Mouse (Mus musculus): ENCODE data around the gene Dspp.

Gene Dspp

DNA sequence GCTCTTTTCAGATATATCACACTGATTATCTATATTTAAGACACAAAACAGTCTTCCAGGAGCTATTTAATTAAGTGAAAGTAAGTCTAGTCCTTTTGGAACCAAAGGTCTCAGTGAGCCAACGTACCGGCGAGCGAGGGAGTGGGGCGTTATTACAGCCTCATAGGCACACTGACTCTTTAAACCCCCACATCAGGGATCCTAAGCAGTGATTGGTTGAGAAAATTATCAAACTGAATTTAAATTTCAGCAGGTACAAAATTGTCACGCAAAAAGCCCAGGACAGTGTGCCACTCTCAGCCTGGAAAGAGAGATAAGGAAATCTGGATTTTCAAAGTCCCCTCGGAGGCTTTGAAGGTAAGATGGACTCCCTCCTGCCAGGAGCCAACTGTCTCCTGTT is at the start of gene Dspp:
Gene Dspp, plus strand, starts transcription at position 301 of the 400 bp plus-strand sequence.
- DNase-seq (ENCODE audit: low spot score), result no peak

DNA sequence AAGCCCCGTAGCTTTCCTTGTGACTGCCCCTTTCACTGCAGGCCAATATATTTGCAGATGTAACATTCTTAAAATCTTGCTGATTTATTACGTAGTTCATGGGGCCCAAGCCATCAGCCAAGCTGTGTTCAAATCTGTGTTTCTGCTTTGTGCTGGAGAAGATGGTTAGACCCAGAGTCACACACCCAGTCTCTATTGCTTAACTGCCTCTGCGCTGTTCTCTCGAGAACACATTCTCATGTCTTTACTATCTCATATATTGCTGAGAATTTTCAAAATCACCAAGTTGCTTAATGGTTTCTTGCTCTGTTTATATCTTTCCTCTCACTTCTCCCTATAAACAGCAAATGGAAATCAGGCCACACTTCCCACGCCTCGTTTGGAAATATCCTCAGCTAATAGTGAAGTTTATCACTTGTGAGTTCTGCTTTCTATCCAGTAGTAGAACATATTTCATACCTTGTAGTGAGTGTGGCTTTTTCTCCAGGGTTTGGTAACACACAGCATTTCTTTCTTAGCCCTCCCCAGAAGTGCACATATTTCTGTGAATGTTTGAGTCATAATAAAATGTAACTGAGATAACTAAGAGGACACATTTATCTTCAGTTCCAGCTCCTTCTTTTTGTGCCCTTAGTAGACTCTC is 46.4 kb upstream of the Dspp start:
- no peak for DNase-seq (ENCODE audit: low spot score)

- DNase-seq (ENCODE audit: low spot score), result no peak
Measured at GRCm38 (mm10) chr5:104126561-104127320, 43.8 kb upstream of the Dspp start.

DNA sequence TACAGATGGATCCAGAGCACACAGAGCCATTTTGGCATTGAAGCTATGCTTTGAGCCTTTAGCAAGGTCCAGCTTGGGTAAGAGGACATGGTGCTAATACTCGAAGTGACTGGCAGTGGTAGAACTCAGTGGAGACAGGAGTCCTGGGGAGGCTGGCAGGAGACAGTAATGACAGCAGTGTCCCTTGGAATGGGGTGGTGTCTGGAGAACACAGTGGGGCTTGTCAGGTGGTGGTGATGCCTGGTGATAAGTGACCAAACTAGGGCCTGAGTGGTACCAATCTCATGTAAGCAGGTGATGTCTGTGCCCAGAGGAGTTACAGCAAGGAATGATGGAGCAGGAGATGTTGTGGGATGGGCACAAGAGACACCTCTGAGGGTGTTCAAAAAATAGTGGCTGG is 43.2 kb upstream of the Dspp start:
- DNase-seq (ENCODE audit: low spot score), result no peak

- no peak for DNase-seq (ENCODE audit: low spot score)
Measured at GRCm38 (mm10) chr5:104128281-104129031, 42.1 kb upstream of the Dspp start.

- DNase-seq (ENCODE audit: low spot score), result no peak
Measured at GRCm38 (mm10) chr5:104130891-104131290, 39.6 kb upstream of the Dspp start.

GRCm38 (mm10) chr5:104131544-104131943 is 39.0 kb upstream of the Dspp start:
- peak; percentile 43 for DNase-seq (ENCODE audit: low spot score)

- DNase-seq (ENCODE audit: low spot score), result no peak
Measured at GRCm38 (mm10) chr5:104133752-104134151, 36.8 kb upstream of the Dspp start.

DNA sequence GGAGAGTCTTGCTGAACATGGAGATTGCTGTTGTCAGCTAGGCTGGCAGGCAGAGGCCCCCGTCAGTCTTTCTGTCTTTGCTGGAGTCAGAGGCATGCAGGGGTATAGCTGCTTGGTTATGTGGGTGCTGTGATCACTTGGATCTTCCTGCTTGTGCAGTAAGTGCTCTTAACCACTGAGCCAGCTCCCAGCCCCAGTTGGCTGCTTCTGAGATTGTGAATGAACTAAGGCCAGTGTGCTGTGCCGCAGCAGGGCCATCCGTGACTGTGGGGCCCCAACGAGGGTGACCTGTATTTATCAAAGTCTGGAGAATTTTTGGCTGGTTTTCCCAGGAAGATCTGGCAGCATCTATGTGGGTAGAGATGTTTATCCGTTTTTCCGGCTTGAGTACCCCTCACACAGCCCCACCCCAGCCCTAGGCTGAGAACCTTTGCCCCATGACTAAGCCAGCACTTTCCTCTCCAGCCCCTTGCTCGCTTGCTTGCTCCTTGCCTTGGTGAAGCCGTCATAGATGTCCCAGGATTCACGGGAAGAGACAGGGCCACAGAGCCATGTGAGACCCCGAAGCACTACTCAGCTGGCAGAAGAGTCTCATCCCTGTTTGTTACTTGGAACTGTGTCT is 32.5 kb upstream of the Dspp start:
- DNase-seq (ENCODE audit: low spot score), result no peak

GRCm38 (mm10) chr5:104141067-104141466 is 29.4 kb upstream of the Dspp start:
- DNase-seq (ENCODE audit: low spot score), result no peak

GRCm38 (mm10) chr5:104144057-104144456 is 26.5 kb upstream of the Dspp start:
- DNase-seq (ENCODE audit: low spot score), result no peak

- no peak for DNase-seq (ENCODE audit: low spot score)
Measured at GRCm38 (mm10) chr5:104149349-104149748, 21.2 kb upstream of the Dspp start.

DNA sequence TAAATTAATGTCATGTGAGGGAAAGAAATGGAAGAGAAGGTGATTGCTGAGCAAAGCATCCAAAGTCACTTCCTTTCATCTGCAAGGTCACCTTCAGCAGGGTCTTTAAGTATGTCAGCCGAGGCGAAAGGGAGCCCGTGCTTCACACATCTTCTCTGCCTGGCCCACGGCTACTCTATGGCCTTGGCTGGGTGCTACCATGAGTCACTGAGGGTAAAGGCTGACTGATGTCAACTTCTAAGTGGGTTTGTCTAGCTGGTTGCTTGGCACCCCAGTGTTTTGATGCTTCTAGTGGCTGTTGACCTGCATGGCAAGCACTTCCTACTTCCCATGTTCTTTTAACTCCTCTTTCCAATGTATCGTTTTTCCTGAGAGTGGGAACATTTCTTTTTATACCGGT is 20.3 kb upstream of the Dspp start:
- DNase-seq (ENCODE audit: low spot score), result no peak

DNA sequence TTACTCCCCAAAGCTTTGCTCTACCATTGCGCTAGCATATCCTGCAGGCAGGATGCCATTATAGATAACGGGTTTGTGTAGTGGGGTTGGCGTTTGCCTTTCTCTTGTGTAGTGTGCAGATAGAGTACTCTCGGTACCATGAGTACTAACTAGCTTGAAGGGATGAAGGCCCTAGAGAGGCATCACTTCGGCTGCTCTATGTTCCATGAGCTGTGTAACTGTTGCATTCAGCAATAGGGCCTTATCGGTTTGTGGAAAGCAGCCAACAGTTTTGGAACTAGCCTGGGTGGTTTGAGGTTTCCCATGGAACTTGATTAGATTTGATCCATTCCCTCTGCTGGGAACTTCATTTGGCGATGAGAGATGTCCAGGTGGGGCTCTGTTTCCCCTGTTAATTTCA is 12.8 kb upstream of the Dspp start:
- no peak for DNase-seq (ENCODE audit: low spot score)

- DNase-seq (ENCODE audit: low spot score), result peak; percentile 76
Measured at GRCm38 (mm10) chr5:104158332-104159052, 12.0 kb upstream of the Dspp start.

DNA sequence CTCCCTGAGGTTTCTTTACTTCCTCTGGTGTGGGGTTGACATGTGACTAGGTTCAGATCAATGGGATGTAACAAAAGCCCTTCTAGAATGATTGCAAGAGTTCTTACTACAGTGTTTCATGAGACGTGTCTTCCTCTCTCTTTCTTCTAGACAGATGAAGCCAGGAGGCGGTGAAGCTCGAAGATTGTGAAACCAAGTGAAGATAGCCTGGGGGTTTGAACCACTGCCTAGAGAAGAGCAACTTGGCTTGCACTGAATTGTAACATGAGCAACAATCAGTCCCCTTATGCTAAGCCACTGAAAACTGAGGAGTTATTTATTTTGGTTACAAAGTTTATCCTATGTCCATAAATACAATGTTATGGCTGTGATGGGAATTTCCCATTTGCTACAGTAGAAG is 9.9 kb upstream of the Dspp start:
- no peak for DNase-seq (ENCODE audit: low spot score)

- no peak for DNase-seq (ENCODE audit: low spot score)
Measured at GRCm38 (mm10) chr5:104161390-104161789, 9.1 kb upstream of the Dspp start.

DNA sequence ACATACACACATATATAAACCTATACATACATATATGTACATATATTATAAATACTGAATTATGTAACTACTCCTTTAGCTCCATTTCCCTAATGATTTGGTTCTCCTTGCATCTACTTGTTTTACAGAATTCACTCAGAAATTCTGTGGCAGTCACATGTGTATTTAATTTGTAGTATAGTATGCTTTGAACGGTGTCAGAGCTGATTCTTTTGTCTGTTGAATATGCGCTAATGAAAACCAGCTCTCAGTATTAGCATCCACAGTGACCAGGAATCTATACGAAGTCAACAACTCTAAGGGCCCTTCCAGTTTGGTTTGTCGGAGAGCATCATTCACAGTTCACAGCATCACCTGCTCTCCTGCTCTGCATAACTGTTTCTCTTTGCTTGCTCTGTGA is 7.0 kb upstream of the Dspp start:
- no peak for DNase-seq (ENCODE audit: low spot score)

- DNase-seq (ENCODE audit: low spot score), result peak; percentile 42
Measured at GRCm38 (mm10) chr5:104173094-104173493, 2.6 kb downstream of the Dspp start.

DNA sequence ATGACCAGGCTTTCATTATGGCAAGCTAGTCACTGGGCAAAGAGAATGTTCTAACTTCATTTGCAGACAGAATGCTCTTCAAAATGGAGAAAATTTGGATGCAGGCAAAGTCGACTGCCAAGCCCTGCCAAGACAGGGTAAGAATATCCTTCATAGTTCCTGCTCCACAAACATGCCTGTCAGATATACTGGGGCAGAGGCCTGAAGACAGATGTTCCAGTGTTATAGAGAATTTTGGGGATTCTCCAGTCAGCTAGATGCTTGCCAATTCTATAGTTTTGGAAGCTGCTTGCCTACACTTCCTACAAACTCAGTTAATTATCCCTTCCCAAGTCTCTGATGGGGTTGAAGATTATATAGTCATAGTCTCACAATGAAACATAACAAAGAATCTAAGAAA is 13.2 kb downstream of the Dspp start:
- DNase-seq (ENCODE audit: low spot score), result no peak

GRCm38 (mm10) chr5:104187281-104187680 is 16.8 kb downstream of the Dspp start:
- DNase-seq (ENCODE audit: low spot score), result no peak

- peak; percentile 41 for DNase-seq (ENCODE audit: low spot score)
Measured at GRCm38 (mm10) chr5:104195086-104195485, 24.6 kb downstream of the Dspp start.

All from layer of hippocampus, adult 11-12 months (tissue).